Mouse (Mus musculus): ENCODE results near the gene Zfp69.

Gene Zfp69

DNA sequence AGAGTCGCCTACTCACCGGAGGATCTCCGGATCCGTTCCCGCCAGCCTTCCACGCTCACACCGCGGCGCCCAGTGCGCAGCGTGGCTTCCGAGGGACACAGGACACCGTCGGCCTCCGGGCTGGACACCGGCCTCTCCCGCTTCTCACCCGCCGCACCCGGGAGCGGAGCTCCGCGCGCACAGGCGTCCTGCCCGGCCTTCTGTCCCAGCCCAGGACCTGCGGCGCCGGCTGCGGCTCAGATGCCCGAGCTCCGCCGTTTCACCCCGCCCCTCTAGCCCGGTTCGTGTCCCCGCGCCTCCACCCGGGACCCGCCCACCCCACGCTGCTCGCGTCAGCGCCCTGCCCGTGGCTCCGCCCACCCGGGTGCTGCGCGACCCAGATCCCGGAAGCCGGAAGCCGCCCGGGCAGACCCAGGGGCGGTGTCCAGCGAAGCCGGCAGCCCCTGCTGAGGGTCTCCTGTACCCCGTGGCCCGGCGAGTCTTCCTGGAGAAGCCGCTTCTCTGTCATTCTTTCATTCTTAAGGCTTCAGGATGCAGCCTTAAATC lies at the start of gene Zfp69:
Zfp69 (minus strand) TSS at position 272 of the 546 bp plus-strand sequence.
- DNase-seq: peak; percentile 94 to 95

DNA sequence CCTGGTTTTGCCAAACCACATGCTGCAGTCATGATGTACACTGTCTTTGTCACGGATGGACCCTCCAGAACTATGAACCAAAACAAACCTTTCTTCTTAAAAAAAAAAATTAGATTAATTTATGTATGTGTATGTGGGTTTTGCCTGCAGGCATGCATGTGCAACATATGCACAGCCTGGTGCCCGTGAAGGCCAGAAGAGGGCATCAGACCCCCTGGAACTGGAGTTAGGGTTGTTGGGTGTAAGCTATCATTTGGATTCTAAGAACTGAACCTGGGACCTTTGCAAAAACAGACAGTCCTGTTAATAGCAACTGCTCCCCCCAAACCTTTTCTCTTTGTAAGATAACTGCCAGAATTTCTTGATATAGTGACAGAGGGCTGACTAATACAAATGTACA lies 49.5 kb upstream of the Zfp69 start:
- DNase-seq: no peak

DNA sequence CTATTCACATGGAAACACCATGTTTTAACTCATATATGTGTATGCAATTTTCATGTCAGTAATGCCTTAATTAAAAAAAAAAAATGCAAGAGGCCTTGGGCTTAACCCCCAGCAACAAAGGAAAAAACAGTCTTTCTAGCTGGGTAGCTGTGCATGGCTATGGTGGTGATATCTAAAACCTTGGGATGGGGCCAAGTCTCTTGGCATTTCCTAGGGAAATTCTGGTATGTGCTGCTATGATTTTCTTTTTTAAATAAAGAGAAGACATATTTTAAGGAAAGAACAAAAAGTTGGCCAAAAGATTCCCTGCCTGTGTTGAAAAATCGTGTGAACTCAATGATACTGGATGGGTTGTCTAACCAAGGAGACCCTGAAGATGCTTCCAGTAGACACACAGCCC lies 44.4 kb upstream of the Zfp69 start:
- DNase-seq: no peak

DNA sequence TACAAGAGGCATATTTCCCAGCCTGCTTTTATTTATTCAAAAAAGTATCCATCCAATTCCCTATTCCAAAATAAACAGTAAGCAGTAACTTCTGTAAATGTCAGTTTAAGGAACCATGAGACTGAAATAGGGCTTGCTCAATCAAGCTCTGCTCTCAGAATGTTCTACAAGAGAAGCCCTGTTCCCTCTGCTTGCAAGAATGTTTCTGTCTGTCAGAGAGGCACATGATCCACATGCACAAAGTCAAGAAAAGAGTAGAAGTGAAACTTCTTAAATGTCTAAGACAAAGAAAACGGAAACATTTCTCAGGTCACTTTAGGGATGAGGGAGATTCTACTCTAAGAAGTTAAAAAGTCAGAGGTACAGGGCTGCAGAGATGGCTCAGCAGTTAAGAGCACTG lies 41.5 kb upstream of the Zfp69 start:
- no peak for DNase-seq

GRCm38 (mm10) chr4:120992284-120992683 lies 40.8 kb upstream of the Zfp69 start:
- no peak for DNase-seq

DNA sequence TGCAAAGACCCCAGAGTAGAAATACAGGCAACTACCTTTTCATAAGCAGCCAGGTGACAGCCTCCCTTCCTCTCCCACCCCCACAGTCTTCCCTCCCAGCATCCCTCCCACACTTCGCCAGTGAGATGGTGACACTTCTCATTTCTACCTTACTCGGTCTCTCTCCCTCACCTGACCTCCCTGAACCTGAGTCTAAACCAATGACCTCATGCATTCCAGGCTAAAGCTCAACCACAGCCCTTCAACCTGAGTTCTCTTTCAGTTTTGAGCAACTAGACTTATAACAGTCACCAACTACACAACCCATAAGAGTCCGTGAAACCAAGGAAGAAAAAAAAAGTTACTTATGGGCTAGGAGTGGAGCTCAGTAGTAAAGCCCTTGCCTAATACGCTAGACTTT lies 35.8 kb upstream of the Zfp69 start:
- DNase-seq: no peak

DNA sequence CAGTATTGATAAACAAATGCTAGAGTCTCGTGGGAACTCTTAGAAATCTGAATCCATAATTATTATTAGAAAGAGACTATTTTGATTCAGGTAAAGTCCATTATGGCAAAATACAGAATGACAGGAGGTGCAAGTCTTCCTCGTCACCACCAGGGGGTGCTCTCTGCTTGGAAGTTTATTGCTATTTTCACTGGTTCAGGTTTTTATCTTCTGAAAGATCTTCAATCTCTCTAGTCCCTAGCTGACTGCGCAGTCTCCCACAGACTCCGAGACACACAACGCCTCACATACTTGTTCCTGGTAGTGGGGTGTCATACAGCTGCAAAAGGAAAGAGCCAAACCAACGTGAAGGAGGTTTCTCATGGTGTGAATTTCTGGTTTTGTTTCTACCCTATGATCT lies 34.9 kb upstream of the Zfp69 start:
- peak in 1 of 2 experiments; percentile 49 for DNase-seq

GRCm38 (mm10) chr4:120978221-120978620 lies 26.7 kb upstream of the Zfp69 start:
- no peak for DNase-seq

GRCm38 (mm10) chr4:120975428-120975734 lies 23.9 kb upstream of the Zfp69 start:
- DNase-seq: no peak

DNA sequence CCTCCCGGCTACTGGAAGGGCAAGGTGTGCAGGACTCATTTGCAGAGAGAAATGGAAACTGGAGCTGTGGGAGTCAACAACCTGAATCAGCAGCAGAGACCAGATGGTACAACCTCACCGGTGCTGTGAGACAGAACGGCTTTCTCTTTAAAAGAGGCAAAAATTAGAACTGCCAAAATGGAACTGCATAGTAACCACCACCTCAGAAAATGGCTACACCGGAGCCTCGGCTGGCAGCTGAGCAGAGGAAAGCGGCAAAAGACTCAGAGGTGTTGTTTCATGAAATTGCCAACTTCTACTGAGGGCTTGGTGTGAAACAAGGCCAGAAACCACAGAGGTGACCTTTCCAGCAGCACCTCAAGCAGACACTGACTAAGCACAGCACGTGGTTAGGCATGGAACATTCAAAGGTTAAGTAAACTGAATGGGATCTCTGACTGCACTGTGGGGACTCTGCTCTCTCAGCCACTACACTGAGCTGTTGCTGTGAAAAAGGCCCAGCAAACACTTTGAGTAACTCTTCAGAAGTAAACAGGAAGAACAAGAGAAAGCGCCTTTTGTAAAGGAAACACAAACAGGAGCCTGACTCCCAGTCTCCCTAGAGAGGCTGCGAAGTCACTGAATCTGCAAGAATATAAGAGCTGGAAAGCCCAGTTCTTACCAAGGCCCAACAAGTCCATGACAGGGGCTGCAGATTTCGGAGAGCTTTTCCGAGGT lies 23.4 kb upstream of the Zfp69 start:
- DNase-seq: peak in 1 of 2 experiments; percentile 29

- DNase-seq: no peak
These were observed 20.3 kb upstream of the Zfp69 start for GRCm38 (mm10) chr4:120971842-120972241.

DNA sequence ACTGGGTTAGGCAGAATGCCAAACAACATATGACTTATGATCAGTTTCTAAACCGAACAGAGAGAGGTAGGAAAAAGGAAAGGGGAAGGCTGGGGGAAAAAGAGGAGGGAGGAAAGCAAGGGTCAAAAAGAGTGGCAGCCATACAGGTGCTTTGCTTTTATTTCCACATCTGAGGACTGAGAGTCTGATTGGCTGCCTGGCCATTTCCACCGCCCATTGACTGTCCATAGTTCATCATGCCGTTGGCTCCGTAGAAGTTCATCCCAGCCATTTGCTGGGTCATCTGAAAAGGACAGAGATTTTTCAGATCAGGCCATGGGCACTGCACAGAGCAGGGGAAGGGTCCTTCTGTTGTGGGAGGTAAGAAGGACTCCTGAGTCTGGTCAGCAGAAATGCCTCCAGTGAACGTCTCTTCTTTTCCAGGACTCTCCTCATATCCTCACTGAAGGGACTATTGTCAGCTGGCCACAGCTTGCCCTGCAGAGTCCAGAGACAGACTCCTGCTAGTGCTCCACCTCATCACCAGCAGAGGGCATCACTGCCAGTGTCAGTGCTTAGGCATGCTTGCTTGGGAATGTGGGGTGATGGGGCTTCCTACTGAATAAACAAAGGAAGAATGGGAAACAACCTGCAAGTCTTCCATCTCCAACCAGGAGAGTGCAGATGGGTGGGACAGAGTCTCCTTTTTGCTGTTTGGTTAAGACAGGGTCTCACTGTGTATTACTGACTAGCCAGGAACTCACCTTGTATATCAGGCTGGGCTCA lies 18.1 kb upstream of the Zfp69 start:
- peak; percentile 39 to 49 for DNase-seq

DNA sequence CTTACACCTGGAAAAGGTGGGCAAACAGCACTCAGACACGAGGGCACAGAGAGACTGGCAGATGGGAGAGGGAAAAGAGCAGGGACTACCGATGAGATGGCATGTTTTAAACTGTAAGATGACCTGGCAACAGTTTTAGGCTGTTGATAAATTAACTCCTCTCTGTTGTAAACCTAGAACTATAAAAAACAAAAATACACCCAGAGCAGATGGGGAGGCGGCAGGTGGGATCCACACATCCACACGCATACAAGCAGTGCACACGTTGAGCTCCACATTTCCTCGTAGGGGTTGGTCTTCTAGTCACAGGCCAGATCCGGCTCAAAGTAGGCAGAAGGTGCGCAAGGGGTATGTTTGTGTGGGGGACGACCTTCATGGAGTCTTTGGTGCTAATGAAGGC lies 17.0 kb upstream of the Zfp69 start:
- DNase-seq: no peak

- no peak for DNase-seq
These were observed 4.1 kb upstream of the Zfp69 start for GRCm38 (mm10) chr4:120955586-120955985.

- DNase-seq: no peak
These were observed 2.2 kb upstream of the Zfp69 start for GRCm38 (mm10) chr4:120953667-120954066.

GRCm38 (mm10) chr4:120953038-120953437 lies 1.5 kb upstream of the Zfp69 start:
- no peak for DNase-seq

- DNase-seq: no peak
These were observed 664 bp upstream of the Zfp69 start for GRCm38 (mm10) chr4:120952163-120952562.

- DNase-seq: peak in 1 of 2 experiments; percentile 15
These were observed 604 bp downstream of the Zfp69 start for GRCm38 (mm10) chr4:120950763-120951427.

- peak; percentile 64 to 67 for DNase-seq
These were observed 2.6 kb downstream of the Zfp69 start for GRCm38 (mm10) chr4:120948938-120949337.

DNA sequence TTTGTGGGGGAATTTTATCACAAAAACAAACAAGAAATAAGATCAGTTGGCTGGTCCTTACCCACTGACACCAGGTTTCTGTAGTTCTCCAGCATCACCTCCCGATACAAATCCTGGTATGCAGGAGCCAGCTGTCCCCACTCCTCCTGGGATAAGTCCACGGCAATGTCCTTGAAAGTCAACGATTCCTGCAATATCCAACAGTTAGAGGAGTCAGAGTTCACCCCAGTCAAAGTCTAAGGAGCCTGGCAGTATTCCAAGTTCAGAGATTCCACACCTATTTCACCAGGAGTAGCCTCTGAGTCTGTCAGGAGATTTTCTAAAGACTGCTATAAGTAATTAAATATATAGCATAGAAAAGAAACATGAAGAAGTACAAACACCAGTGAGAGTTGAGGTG lies 16.5 kb downstream of the Zfp69 start:
- no peak for DNase-seq

GRCm38 (mm10) chr4:120930736-120931135 lies 20.8 kb downstream of the Zfp69 start:
- DNase-seq: no peak

- DNase-seq: peak; percentile 30 to 42
These were observed 22.8 kb downstream of the Zfp69 start for GRCm38 (mm10) chr4:120928686-120929085.

- DNase-seq: peak; percentile 47 to 65
These were observed 26.1 kb downstream of the Zfp69 start for GRCm38 (mm10) chr4:120925386-120925785.
